ENCODE assay signal across 15 mouse cellular contexts in genomic region chr4:106593636-106594035, GRCm38 (mm10). TPM values are rescaled to one million over a fixed set of nuclear protein-coding genes. Genes with fewer than 3 reads are reported as not detected.
DNase-seq lines count a peak whose midpoint lies in the region; ATAC-seq and TF ChIP-seq lines count a peak whose summit lies in the region.
"Had no signal": no experiment of that assay in that cellular context is flagged by ENCODE, and none has a peak within 500 bp of the region (broad histone marks: within the 10 kb centered on the region; RNA-seq: fewer than 3 reads in every experiment).

No protein-coding gene starts in this region.

- no peaks in the 10 kb centered on the region for H3K9me3 ChIP-seq in liver, embryonic 11.5 days (ENCODE audit: control insufficient read depth, low read length)
- H3K9me3 ChIP-seq in CH12.LX (replicated peaks; ENCODE audit: low read length) = peaks cover 2% of the 10 kb centered on the region
- H3K9me3 ChIP-seq in heart, embryonic 11.5 days (replicated peaks; ENCODE audit: control insufficient read depth, low read length) = no peaks in the 10 kb centered on the region
- no peaks in the 10 kb centered on the region for H3K9me3 ChIP-seq in hindbrain, embryonic 16.5 days (ENCODE audit: control insufficient read depth, low read length)
- H3K9me3 ChIP-seq: lung, embryonic 15.5 days had no signal

- in situ Hi-C loops in CH12.LX (cut with MboI; ENCODE audit: low pct_ligation_motif_present, low pct_unique_long_range_greater_than_20kb, low sequenced_read_pairs) = no loop called here

- dilution Hi-C loops in CH12.LX (cut with MboI; ENCODE audit: extremely low pct_ligation_motif_present, extremely low pct_unique_long_range_greater_than_20kb, low sequenced_read_pairs) = no loop called here

- TF ChIP-seq POLR2A in liver, adult 2 months (IDR thresholded peaks at IDR 0.05; ENCODE audit: extremely low read depth, insufficient read depth, low read length) = no peak
- no peak for TF ChIP-seq POLR2A in CH12.LX (IDR thresholded peaks at IDR 0.05; ENCODE audit: low read depth, low read length)

- 60% methylated on average over 7 of the region's 7 CpGs for WGBS in liver, adult 2 months
- WGBS in liver, embryonic 11.5 days = 51% methylated on average over 7 of the region's 7 CpGs
- WGBS in heart, embryonic 11.5 days (ENCODE audit: insufficient replicate concordance) = 55% methylated on average over 7 of the region's 7 CpGs
- 63% methylated on average over 7 of the region's 7 CpGs for WGBS in hindbrain, embryonic 16.5 days

- H3K27me3 ChIP-seq in liver, adult 2 months (ENCODE audit: control insufficient read depth, insufficient read depth, low read length) = no peaks in the 10 kb centered on the region
- no peaks in the 10 kb centered on the region for H3K27me3 ChIP-seq in liver, embryonic 11.5 days (replicated peaks; ENCODE audit: control insufficient read depth, insufficient read depth, low read length)
- H3K27me3 ChIP-seq in CH12.LX (replicated peaks) = no peaks in the 10 kb centered on the region
- no peaks in the 10 kb centered on the region for H3K27me3 ChIP-seq in heart, embryonic 11.5 days (ENCODE audit: control insufficient read depth, insufficient read depth, low read length)
- no peaks in the 10 kb centered on the region for H3K27me3 ChIP-seq in hindbrain, embryonic 16.5 days (replicated peaks; ENCODE audit: control insufficient read depth, insufficient read depth, low read length)
- H3K27me3 ChIP-seq: lung, embryonic 15.5 days had no signal

- 0 out of 2 replicates have a peak, but pooled peaks cover 4% of the 10 kb centered on the region for H3K36me3 ChIP-seq in liver, adult 2 months (ENCODE audit: control insufficient read depth, insufficient read depth, low read length)
- H3K36me3 ChIP-seq in liver, embryonic 11.5 days (ENCODE audit: control insufficient read depth, insufficient read depth, low read length) = peaks cover 6% of the 10 kb centered on the region; the same call in 1 of the 2 replicates
- H3K36me3 ChIP-seq in CH12.LX (replicated peaks in 1 of 2; ENCODE audit: control insufficient read depth in 1 of 2, insufficient read depth in 1 of 2, low read length in 1 of 2) = peaks cover 6 to 29% of the 10 kb centered on the region in 2 experiments
- H3K36me3 ChIP-seq in heart, embryonic 11.5 days (ENCODE audit: control insufficient read depth, insufficient read depth, low read length) = peaks cover 6% of the 10 kb centered on the region
- 0 out of 2 replicates have a peak, but pooled peaks cover under 1% of the 10 kb centered on the region for H3K36me3 ChIP-seq in hindbrain, embryonic 16.5 days (ENCODE audit: control insufficient read depth, insufficient read depth, low read length)
- H3K36me3 ChIP-seq: lung, embryonic 15.5 days had no signal

- TF ChIP-seq EP300 in CH12.LX (IDR thresholded peaks at IDR 0.05; ENCODE audit: low read length) = no peak

- no peak overlapping the region for H3K9ac ChIP-seq in liver, adult 2 months (ENCODE audit: low read depth, low read length)
- no peak overlapping the region for H3K9ac ChIP-seq in liver, embryonic 11.5 days (ENCODE audit: low read depth, low read length)
- no peak overlapping the region for H3K9ac ChIP-seq in CH12.LX (ENCODE audit: insufficient read depth, low read depth)
- no peak overlapping the region for H3K9ac ChIP-seq in heart, embryonic 11.5 days (ENCODE audit: low read depth, low read length)
- no peak overlapping the region for H3K9ac ChIP-seq in hindbrain, embryonic 16.5 days (ENCODE audit: low read depth, low read length)
- H3K9ac ChIP-seq: lung, embryonic 15.5 days had no signal

- peaks cover 9% of the 10 kb centered on the region for H3K4me1 ChIP-seq in liver, adult 2 months (ENCODE audit: control insufficient read depth, insufficient read depth, low read length)
- no peaks in the 10 kb centered on the region for H3K4me1 ChIP-seq in liver, embryonic 11.5 days (replicated peaks; ENCODE audit: control insufficient read depth, insufficient read depth, low read length)
- H3K4me1 ChIP-seq in CH12.LX (ENCODE audit: control insufficient read depth in 1 of 2, insufficient read depth in 2 of 2) = peaks cover 12 to 59% of the 10 kb centered on the region in 2 experiments
- no peaks in the 10 kb centered on the region for H3K4me1 ChIP-seq in heart, embryonic 11.5 days (ENCODE audit: control insufficient read depth, insufficient read depth, low read length)
- no peaks in the 10 kb centered on the region for H3K4me1 ChIP-seq in hindbrain, embryonic 16.5 days (ENCODE audit: control insufficient read depth, insufficient read depth, low read depth, low read length)

- DNase-seq in CD4-positive, CD25-positive, alpha-beta regulatory T cell, adult 2 months (ENCODE audit: low read depth, low spot score) = peak; percentile 35
- DNase-seq in liver, adult 2 months (ENCODE audit: extremely low read depth, low read depth, low spot score) = peak; percentile 12
- no peak for DNase-seq in liver, embryonic 11.5 days (ENCODE audit: low spot score)
- no peak for DNase-seq in CH12.LX (ENCODE audit: extremely low read depth)
- peak; percentile 44 for DNase-seq in induced T-regulatory cell, adult 2 months (ENCODE audit: low read depth)
- DNase-seq: cerebellum, adult 8-10 months; heart, postnatal 14 days; kidney, adult 11 months had no signal

- no peak; the same call in 1 of the 2 replicates for TF ChIP-seq RAD21 in CH12.LX (IDR thresholded peaks at IDR 0.05; ENCODE audit: low read depth, low read length)

- H3K4me3 ChIP-seq in liver, adult 2 months (ENCODE audit: insufficient read depth, low read depth, low read length) = no peak overlapping the region
- no peak overlapping the region for H3K4me3 ChIP-seq in liver, embryonic 11.5 days (ENCODE audit: low read depth, low read length)
- no peak overlapping the region for H3K4me3 ChIP-seq in CH12.LX (replicated peaks in 1 of 3; ENCODE audit: low read depth in 2 of 3, low read length in 2 of 3, poor library complexity in 1 of 3)
- H3K4me3 ChIP-seq in heart, embryonic 11.5 days (ENCODE audit: low read depth, low read length) = no peak overlapping the region
- no peak overlapping the region for H3K4me3 ChIP-seq in hindbrain, embryonic 16.5 days (ENCODE audit: low read length)
- H3K4me3 ChIP-seq: erythroblast, embryonic 14.5 days; lung, embryonic 15.5 days had no signal

- no peak for ATAC-seq in CD4-positive, CD25-positive, alpha-beta regulatory T cell, adult 4 months
- ATAC-seq in liver, embryonic 11.5 days (replicated peaks; ENCODE audit: low FRiP score) = no peak
- no peak for ATAC-seq in heart, embryonic 11.5 days (replicated peaks; ENCODE audit: insufficient number of reproducible peaks, low FRiP score, low TSS enrichment)
- ATAC-seq in hindbrain, embryonic 16.5 days = no peak

- peak; percentile 43 for TF ChIP-seq CTCF in liver, adult 2 months (IDR thresholded peaks at IDR 0.05; ENCODE audit: low read depth, low read length)
- peak; percentile 34 to 49 for TF ChIP-seq CTCF in CH12.LX (conservative IDR thresholded peaks at IDR 0.05 in 1 of 2, IDR thresholded peaks at IDR 0.05 in 1 of 2; ENCODE audit: low read depth in 2 of 2, low read length in 2 of 2)

- H3K4me2 ChIP-seq in liver, embryonic 11.5 days = no peak overlapping the region
- no peak overlapping the region for H3K4me2 ChIP-seq in CH12.LX (ENCODE audit: insufficient read depth, low read depth, poor library complexity, severe bottlenecking)
- H3K4me2 ChIP-seq in heart, embryonic 11.5 days = no peak overlapping the region
- no peak overlapping the region for H3K4me2 ChIP-seq in hindbrain, embryonic 16.5 days (ENCODE audit: low read length)
- H3K4me2 ChIP-seq: lung, embryonic 15.5 days; midbrain, embryonic 11.5 days had no signal

- no peak overlapping the region for H3K27ac ChIP-seq in liver, adult 2 months (replicated peaks; ENCODE audit: insufficient read depth, low read depth, low read length)
- H3K27ac ChIP-seq in liver, embryonic 11.5 days (ENCODE audit: low read depth, low read length) = no peak overlapping the region
- H3K27ac ChIP-seq in CH12.LX (ENCODE audit: insufficient read depth, low read depth) = no peak overlapping the region
- H3K27ac ChIP-seq in heart, embryonic 11.5 days (ENCODE audit: low read depth, low read length) = no peak overlapping the region
- no peak overlapping the region for H3K27ac ChIP-seq in hindbrain, embryonic 16.5 days (ENCODE audit: low read depth, low read length)
- H3K27ac ChIP-seq: lung, embryonic 15.5 days had no signal

- no peaks in the 10 kb centered on the region for H3K79me2 ChIP-seq in liver, adult 2 months (ENCODE audit: control insufficient read depth, insufficient read depth, low read length)
- H3K79me2 ChIP-seq in CH12.LX (replicated peaks; ENCODE audit: control insufficient read depth, extremely low read depth, insufficient read depth, poor library complexity, severe bottlenecking) = no peaks in the 10 kb centered on the region

RNA-seq across cellular contexts. Expression of gene Lexm, which starts 23.4 kb away (rescaled TPM):
- under 1 TPM in 1 of 2 experiments, not detected in 1; 0.40 TPM for polyA plus RNA-seq in CD4-positive, CD25-positive, alpha-beta regulatory T cell, adult 4 months (2017; shearing (Covaris generic))
- not detected in 2 replicates for total RNA-seq in liver, adult 2 months (2014; rRNA removed)
- polyA plus RNA-seq in liver, adult 2 months (2012; rRNA removed) = not detected in 2 replicates
- polyA plus RNA-seq in liver, embryonic 11.5 days (2014; fragmentation: Nextera tagmentation; extraction: Ambion mirVana) = 0.30 and 0.52 TPM in 2 replicates
- total RNA-seq in CH12.LX (2012; rRNA removed) (0.21 TPM in 2 replicates), CH12.LX (2014; rRNA removed) (0.15 and 0.19 TPM in 2 replicates)
- not detected in 2 replicates for polyA plus RNA-seq in CH12.LX (2012; ENCODE audit: insufficient read length, low read depth)
- polyA plus RNA-seq in heart, embryonic 11.5 days (2014; fragmentation: Nextera tagmentation; extraction: Ambion mirVana) = 0.34 and 1.3 TPM in 2 replicates
- polyA plus RNA-seq in hindbrain, embryonic 16.5 days (2015; fragmentation: Nextera tagmentation; extraction: Ambion mirVana) = 0.17 TPM in 1 of 2 replicates, not detected in the other
- total RNA-seq: heart, postnatal 14 days; layer of hippocampus, adult 18-20 months had no signal
- polyA plus RNA-seq: erythroblast, embryonic 14.5 days; lung, embryonic 15.5 days had no signal

RNA-seq across cellular contexts. Expression of gene Ttc22, which starts 28.6 kb away (rescaled TPM):
- polyA plus RNA-seq in CD4-positive, CD25-positive, alpha-beta regulatory T cell, adult 4 months (2017; shearing (Covaris generic)) = not detected
- total RNA-seq in liver, adult 2 months (2014; rRNA removed) = 0.09 TPM in 1 of 2 replicates, not detected in the other
- not detected in 2 replicates for polyA plus RNA-seq in liver, adult 2 months (2012; rRNA removed)
- polyA plus RNA-seq in liver, embryonic 11.5 days (2014; fragmentation: Nextera tagmentation; extraction: Ambion mirVana) = 0.12 TPM in 2 replicates
- not detected in 2 replicates for total RNA-seq in CH12.LX (2012; rRNA removed)
- total RNA-seq in CH12.LX (2014; rRNA removed) = not detected in 2 replicates
- polyA plus RNA-seq in CH12.LX (2012; ENCODE audit: insufficient read length, low read depth) = not detected in 2 replicates
- polyA plus RNA-seq in heart, embryonic 11.5 days (2014; fragmentation: Nextera tagmentation; extraction: Ambion mirVana) = 0.43 and 0.66 TPM in 2 replicates
- 1.5 and 1.6 TPM in 2 replicates for polyA plus RNA-seq in hindbrain, embryonic 16.5 days (2015; fragmentation: Nextera tagmentation; extraction: Ambion mirVana)
- polyA plus RNA-seq: erythroblast, embryonic 14.5 days; midbrain, embryonic 11.5 days had no signal

RNA-seq across cellular contexts. Expression of gene Dhcr24, which starts 32.8 kb away (rescaled TPM):
- polyA plus RNA-seq in CD4-positive, CD25-positive, alpha-beta regulatory T cell, adult 4 months (2017; shearing (Covaris generic)) = 1 to 10 TPM; 2.6 to 3.0 TPM
- 253 and 456 TPM in 2 replicates for total RNA-seq in liver, adult 2 months (2014; rRNA removed)
- polyA plus RNA-seq in liver, adult 2 months (2012; rRNA removed) = 676 and 851 TPM in 2 replicates
- polyA plus RNA-seq in liver, embryonic 11.5 days (2014; fragmentation: Nextera tagmentation; extraction: Ambion mirVana) = 22.9 and 23.0 TPM in 2 replicates
- total RNA-seq in CH12.LX (2012; rRNA removed) (46.9 and 51.6 TPM in 2 replicates), CH12.LX (2014; rRNA removed) (37.3 and 41.4 TPM in 2 replicates)
- polyA plus RNA-seq in CH12.LX (2012; ENCODE audit: insufficient read length, low read depth) = 87.8 and 90.5 TPM in 2 replicates
- polyA plus RNA-seq in heart, embryonic 11.5 days (2014; fragmentation: Nextera tagmentation; extraction: Ambion mirVana) = 16.1 and 22.1 TPM in 2 replicates
- 4.0 and 5.3 TPM in 2 replicates for polyA plus RNA-seq in hindbrain, embryonic 16.5 days (2015; fragmentation: Nextera tagmentation; extraction: Ambion mirVana)

RNA-seq across cellular contexts. Expression of gene Pars2, which starts 57.2 kb away (rescaled TPM):
- polyA plus RNA-seq in CD4-positive, CD25-positive, alpha-beta regulatory T cell, adult 4 months (2017; shearing (Covaris generic)) = 10 to 100 TPM; 11.4 to 17.4 TPM
- 2.5 and 4.6 TPM in 2 replicates for total RNA-seq in liver, adult 2 months (2014; rRNA removed)
- polyA plus RNA-seq in liver, adult 2 months (2012; rRNA removed) = 4.1 and 5.4 TPM in 2 replicates
- 11.5 and 11.7 TPM in 2 replicates for polyA plus RNA-seq in liver, embryonic 11.5 days (2014; fragmentation: Nextera tagmentation; extraction: Ambion mirVana)
- 14.9 and 17.1 TPM in 2 replicates for total RNA-seq in CH12.LX (2012; rRNA removed)
- total RNA-seq in CH12.LX (2014; rRNA removed) = 11.1 and 13.0 TPM in 2 replicates
- polyA plus RNA-seq in CH12.LX (2012; ENCODE audit: insufficient read length, low read depth) = 9.3 and 11.1 TPM in 2 replicates
- 11.3 and 12.2 TPM in 2 replicates for polyA plus RNA-seq in heart, embryonic 11.5 days (2014; fragmentation: Nextera tagmentation; extraction: Ambion mirVana)
- 9.3 and 10.8 TPM in 2 replicates for polyA plus RNA-seq in hindbrain, embryonic 16.5 days (2015; fragmentation: Nextera tagmentation; extraction: Ambion mirVana)

Comparison
In these comparisons a context has a peak if more than half of its experiments do, and no peak if none do; other contexts are left out.
1. DNase-seq: peak in CD4-positive, CD25-positive, alpha-beta regulatory T cell, adult 2 months (single experiment), liver, adult 2 months (single experiment) and induced T-regulatory cell, adult 2 months (single experiment); none in liver, embryonic 11.5 days (single experiment) and CH12.LX (single experiment).